Mouse (Mus musculus) hindbrain, embryonic 15.5 days (tissue): ENCODE measurements around the gene Nup98. TPM values are rescaled to one million over a fixed set of nuclear protein-coding genes. Genes with fewer than 3 reads are reported as not detected.
A peak's percentile ranks its signal among the peaks of the same experiment; 100 is the strongest.

Experiments
- ATAC-seq: fragments of 200-750 bp; cut with Nextera tagmentation; 2 replicates; pipeline ENCODE4 v1.8.0; 2017; ENCODE audit warnings: low read depth, moderate number of reproducible peaks, moderate TSS enrichment; ENCODE audit not compliant: low FRiP score
- H3K27ac ChIP-seq: fragments of 300-500 bp; sonication (generic); replicated peaks from 2 replicates; pipeline ENCODE4 v1.5.1; 2015; ENCODE audit warnings: mild to moderate bottlenecking, inconsistent platforms
- H3K27me3 ChIP-seq: fragments of 300-500 bp; sonication (generic); 2 replicates; pipeline ENCODE4 v1.6.1; 2015; ENCODE audit warnings: control low read depth, inconsistent platforms
- H3K36me3 ChIP-seq: fragments of 300-500 bp; sonication (generic); 2 replicates; pipeline ENCODE4 v1.6.1; 2015; ENCODE audit warnings: control low read depth, inconsistent platforms
- H3K4me1 ChIP-seq: fragments of 300-500 bp; sonication (generic); replicated peaks from 2 replicates; pipeline ENCODE4 v1.6.1; 2015; ENCODE audit warnings: control low read depth, inconsistent platforms
- H3K4me2 ChIP-seq: fragments of 300-500 bp; sonication (generic); 2 replicates; pipeline ENCODE4 v1.6.1; 2015; ENCODE audit warnings: moderate library complexity, mild to moderate bottlenecking, inconsistent platforms
- H3K4me3 ChIP-seq: fragments of 300-500 bp; sonication (generic); 2 replicates; pipeline ENCODE4 v1.5.1; 2015; ENCODE audit warnings: mild to moderate bottlenecking, inconsistent platforms
- H3K9ac ChIP-seq: fragments of 300-500 bp; sonication (generic); 2 replicates; pipeline ENCODE4 v1.6.1; 2015; ENCODE audit warnings: inconsistent platforms
- H3K9me3 ChIP-seq: fragments of 300-500 bp; sonication (generic); 2 replicates; pipeline ENCODE4 v1.6.1; 2016; ENCODE audit warnings: control low read depth, inconsistent platforms
- WGBS: fragments of 180-500 bp; shearing (Covaris S2); methylation state at CpG from one replicate; pipeline ENCODE4 v1.1.7; 2015; 5-methylcytosine and 5-hydroxymethylcytosine counted together
- polyA plus RNA-seq: library from polyadenylated mRNA; unstranded; fragments of >200 nt; fragmentation: Nextera tagmentation; extraction: Ambion mirVana; gene quantifications from 2 replicates; pipeline ENCODE4 v1.2.1, GENCODE M21; 2015

The Nup98 gene
- polyA plus RNA-seq, 1 experiment from 2014 or later, result 19.0 TPM

DNA sequence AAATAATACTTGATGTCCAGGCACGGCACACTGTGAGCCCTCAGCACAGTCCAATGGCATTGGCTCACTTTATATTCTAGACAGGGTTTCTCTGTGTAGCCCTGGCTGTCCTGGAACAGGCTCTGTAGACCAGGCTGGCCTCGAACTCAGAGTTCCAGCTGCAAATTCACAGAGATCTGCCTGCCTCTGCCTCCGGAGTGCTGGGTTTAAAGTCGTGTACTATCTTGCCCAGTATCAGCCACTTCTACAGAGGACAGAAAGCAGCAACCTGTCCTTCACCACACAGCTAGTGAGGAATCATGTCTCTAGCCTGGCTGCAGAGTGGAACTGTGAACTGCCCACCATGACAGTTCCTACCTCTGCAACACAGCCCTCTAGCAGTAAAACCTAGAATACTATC is 100.2 kb downstream of the Nup98 start:
- H3K9ac ChIP-seq, result no peak overlapping the region
- H3K27ac ChIP-seq, result no peak overlapping the region
- no peak overlapping the region for H3K4me3 ChIP-seq
- no peak overlapping the region for H3K4me2 ChIP-seq
- no peaks in the 10 kb centered on the region for H3K27me3 ChIP-seq
- H3K4me1 ChIP-seq, result peaks cover 5% of the 10 kb centered on the region; the same call in 1 of the 2 replicates
- no peaks in the 10 kb centered on the region for H3K36me3 ChIP-seq
- H3K9me3 ChIP-seq, result no peaks in the 10 kb centered on the region
- WGBS, result 85% methylated on average over 4 of the region's 4 CpGs
- no peak for ATAC-seq

DNA sequence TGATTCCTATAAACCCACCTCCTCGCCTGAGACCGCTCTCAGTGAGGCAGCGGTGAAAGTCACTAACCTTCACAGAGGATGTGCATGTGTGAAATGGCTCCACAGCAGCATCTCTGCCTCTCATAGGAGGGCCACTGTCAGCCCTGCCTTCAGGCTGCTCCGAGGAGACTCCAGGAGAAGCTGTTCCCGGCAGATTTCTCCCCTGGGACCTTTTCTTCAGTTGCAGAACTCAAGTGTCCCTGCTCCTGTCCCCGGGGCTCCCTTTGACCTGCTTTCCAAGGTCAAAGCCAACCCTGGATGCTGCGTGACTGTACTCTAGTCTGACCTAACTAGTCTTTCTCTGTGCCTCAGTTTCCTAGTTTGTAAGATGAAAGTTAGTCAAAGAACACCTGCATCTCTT is 100.8 kb downstream of the Nup98 start, which contains the start of gene Art5:
Art5 (minus strand) TSS at position 319 of the 400 bp plus-strand sequence.
- WGBS, result 83% methylated on average over 7 of the region's 7 CpGs
- H3K27me3 ChIP-seq, result no peaks in the 10 kb centered on the region
- no peak within 1 kb of the TSS for H3K4me2 ChIP-seq
- ATAC-seq, result no peak
- H3K36me3 ChIP-seq, result no peaks in the 10 kb centered on the region
- H3K9ac ChIP-seq, result no peak within 1 kb of the TSS
- H3K4me1 ChIP-seq, result peaks cover 5% of the 10 kb centered on the region; the same call in 1 of the 2 replicates
- no peaks in the 10 kb centered on the region for H3K9me3 ChIP-seq
- H3K27ac ChIP-seq, result no peak within 1 kb of the TSS
- H3K4me3 ChIP-seq, result no peak within 1 kb of the TSS

- Histone ChIP-seq H3K4me3 (no peak overlapping the region), H3K27me3 (no peaks in the 10 kb centered on the region), H3K4me1 (peaks cover 5% of the 10 kb centered on the region; the same call in 1 of the 2 replicates), H3K9me3 (no peaks in the 10 kb centered on the region), H3K9ac (no peak overlapping the region), H3K4me2 (no peak overlapping the region), H3K27ac (no peak overlapping the region), H3K36me3 (no peaks in the 10 kb centered on the region)
- no peak for ATAC-seq
- WGBS, result 97% methylated on average over 1 of the region's 1 CpGs
Measured at GRCm38 (mm10) chr7:102108206-102108605, 101.8 kb downstream of the Nup98 start.

DNA sequence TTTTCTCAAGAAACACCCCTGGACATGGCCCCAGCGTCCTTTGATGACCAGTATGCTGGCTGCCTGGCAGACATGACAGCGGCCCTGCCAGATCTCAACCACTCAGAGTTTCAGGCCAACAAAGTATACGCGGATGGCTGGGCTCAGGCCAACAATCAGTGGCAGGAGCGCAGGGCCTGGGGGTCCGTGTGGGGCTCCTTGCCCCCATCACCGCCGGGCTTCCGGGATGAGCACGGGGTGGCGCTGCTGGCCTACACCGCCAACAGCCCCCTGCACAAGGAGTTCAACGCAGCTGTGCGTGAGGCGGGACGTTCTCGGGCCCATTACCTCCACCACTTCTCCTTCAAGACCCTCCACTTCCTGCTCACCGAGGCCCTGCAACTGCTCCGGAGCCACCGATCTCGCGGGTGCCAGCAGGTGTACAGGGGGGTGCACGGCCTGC is 103.3 kb downstream of the Nup98 start:
- peaks cover 5% of the 10 kb centered on the region; the same call in 1 of the 2 replicates for H3K4me1 ChIP-seq
- H3K9ac ChIP-seq, result no peak overlapping the region
- ATAC-seq, result peak; percentile 27; the same call in 1 of the 2 replicates
- WGBS, result 16% methylated on average over 23 of the region's 23 CpGs
- peak overlapping the region; percentile 51 for H3K4me2 ChIP-seq
- H3K27ac ChIP-seq, result no peak overlapping the region
- no peaks in the 10 kb centered on the region for H3K9me3 ChIP-seq
- peak overlapping the region; percentile 15 for H3K4me3 ChIP-seq
- H3K36me3 ChIP-seq, result no peaks in the 10 kb centered on the region
- H3K27me3 ChIP-seq, result no peaks in the 10 kb centered on the region

- H3K36me3 ChIP-seq, result no peaks in the 10 kb centered on the region
- H3K9me3 ChIP-seq, result no peaks in the 10 kb centered on the region
- no peak for ATAC-seq
- no peak overlapping the region for H3K9ac ChIP-seq
- peaks cover 16% of the 10 kb centered on the region for H3K4me1 ChIP-seq
- no peak overlapping the region for H3K27ac ChIP-seq
- H3K27me3 ChIP-seq, result 0 out of 2 replicates have a peak, but pooled peaks cover under 1% of the 10 kb centered on the region
- WGBS, result 73% methylated on average over 5 of the region's 5 CpGs
- no peak overlapping the region for H3K4me2 ChIP-seq
- no peak overlapping the region for H3K4me3 ChIP-seq
Measured at GRCm38 (mm10) chr7:102104126-102104525, 105.8 kb downstream of the Nup98 start.

- Histone ChIP-seq H3K9me3 (no peaks in the 10 kb centered on the region), H3K4me3 (no peak overlapping the region), H3K9ac (no peak overlapping the region), H3K27me3 (0 out of 2 replicates have a peak, but pooled peaks cover 3% of the 10 kb centered on the region), H3K27ac (no peak overlapping the region), H3K4me2 (no peak overlapping the region), H3K4me1 (peaks cover 16% of the 10 kb centered on the region), H3K36me3 (no peaks in the 10 kb centered on the region)
- WGBS, result 93% methylated on average over 2 of the region's 2 CpGs
- ATAC-seq, result no peak
Measured at GRCm38 (mm10) chr7:102103555-102103954, 106.4 kb downstream of the Nup98 start.

DNA sequence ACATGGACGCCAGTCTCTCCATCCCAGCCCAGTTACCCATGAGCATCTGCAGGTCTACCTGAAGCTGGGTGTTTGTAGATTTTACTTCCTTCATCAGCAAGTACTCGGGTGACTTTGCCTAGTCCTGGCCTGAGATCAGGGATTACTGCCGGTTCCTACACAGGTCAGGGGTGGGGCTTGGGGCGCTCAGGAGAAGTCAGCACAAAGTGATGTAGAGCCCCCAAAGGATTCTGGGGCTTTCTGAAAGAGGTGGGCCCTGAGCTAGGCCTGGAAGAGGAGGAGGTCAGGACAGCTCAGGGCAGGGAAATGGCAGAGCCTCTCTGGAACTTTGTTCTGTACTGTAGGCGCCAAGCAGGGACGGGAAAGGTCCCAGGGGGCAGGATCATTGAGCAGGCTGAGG is 107.3 kb downstream of the Nup98 start:
- H3K36me3 ChIP-seq, result no peaks in the 10 kb centered on the region
- peaks cover 16% of the 10 kb centered on the region for H3K4me1 ChIP-seq
- H3K27ac ChIP-seq, result no peak overlapping the region
- H3K9ac ChIP-seq, result no peak overlapping the region
- no peak overlapping the region for H3K4me2 ChIP-seq
- 0 out of 2 replicates have a peak, but pooled peaks cover 3% of the 10 kb centered on the region for H3K27me3 ChIP-seq
- no peaks in the 10 kb centered on the region for H3K9me3 ChIP-seq
- WGBS, result 52% methylated on average over 6 of the region's 6 CpGs
- no peak overlapping the region for H3K4me3 ChIP-seq
- ATAC-seq, result no peak

DNA sequence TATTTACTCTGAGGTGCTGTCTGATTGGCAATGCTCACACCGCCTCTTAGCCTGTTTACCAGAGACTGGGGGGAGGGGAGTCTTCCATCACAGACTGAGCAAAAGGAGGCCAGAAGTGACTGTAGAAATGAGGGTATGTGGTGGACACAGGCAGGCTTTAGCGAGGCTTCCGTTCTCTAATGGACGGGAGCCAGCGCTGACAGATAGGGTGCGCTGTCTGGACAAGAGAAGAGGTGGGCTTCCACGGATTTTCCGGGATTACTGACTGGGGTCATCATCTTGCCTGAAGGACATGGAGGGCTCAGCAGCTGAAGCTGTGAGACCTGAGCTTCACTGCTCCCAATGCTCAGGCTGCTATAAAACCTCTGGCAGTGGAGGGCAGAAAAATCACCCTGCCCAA is 107.7 kb downstream of the Nup98 start:
- H3K9me3 ChIP-seq, result no peaks in the 10 kb centered on the region
- peaks cover 16% of the 10 kb centered on the region for H3K4me1 ChIP-seq
- no peak overlapping the region for H3K27ac ChIP-seq
- WGBS, result 44% methylated on average over 8 of the region's 8 CpGs
- 0 out of 2 replicates have a peak, but pooled peaks cover 3% of the 10 kb centered on the region for H3K27me3 ChIP-seq
- no peak overlapping the region for H3K4me2 ChIP-seq
- H3K4me3 ChIP-seq, result no peak overlapping the region
- H3K9ac ChIP-seq, result no peak overlapping the region
- no peaks in the 10 kb centered on the region for H3K36me3 ChIP-seq
- ATAC-seq, result no peak

DNA sequence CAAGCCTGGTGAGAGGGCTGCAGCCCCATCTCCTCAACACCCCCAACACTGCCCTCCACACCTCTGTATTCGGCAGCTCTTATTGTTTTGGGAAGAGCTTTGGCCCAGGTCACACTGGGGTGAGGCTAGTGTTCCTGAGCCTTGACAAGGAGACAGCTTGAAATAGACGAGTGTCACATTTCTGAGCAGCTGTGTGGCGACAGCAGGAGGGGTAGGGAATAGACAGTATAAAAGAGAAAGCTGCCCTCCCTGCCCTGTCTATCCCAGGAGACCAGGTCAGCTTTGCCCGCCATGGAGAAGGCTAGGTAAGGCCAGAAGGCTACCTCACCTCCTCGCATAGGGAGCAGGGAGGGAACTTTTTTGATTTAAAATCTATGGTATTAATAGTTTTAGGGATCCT is 108.5 kb downstream of the Nup98 start, which contains the start of gene Art1:
Art1 (plus strand) TSS at position 257 of the 400 bp plus-strand sequence.
- H3K4me3 ChIP-seq, result no peak within 1 kb of the TSS
- H3K9me3 ChIP-seq, result no peaks in the 10 kb centered on the region
- H3K27ac ChIP-seq, result no peak within 1 kb of the TSS
- ATAC-seq, result no peak
- no peaks in the 10 kb centered on the region for H3K36me3 ChIP-seq
- WGBS, result 44% methylated on average over 5 of the region's 5 CpGs
- H3K9ac ChIP-seq, result no peak within 1 kb of the TSS
- peaks cover 11% of the 10 kb centered on the region for H3K4me1 ChIP-seq
- H3K27me3 ChIP-seq, result 0 out of 2 replicates have a peak, but pooled peaks cover 3% of the 10 kb centered on the region
- H3K4me2 ChIP-seq, result no peak within 1 kb of the TSS

GRCm38 (mm10) chr7:102100868-102101267 is 109.1 kb downstream of the Nup98 start:
- ATAC-seq, result no peak
- Histone ChIP-seq H3K9ac (no peak overlapping the region), H3K36me3 (no peaks in the 10 kb centered on the region), H3K27me3 (0 out of 2 replicates have a peak, but pooled peaks cover 3% of the 10 kb centered on the region), H3K9me3 (no peaks in the 10 kb centered on the region), H3K4me3 (no peak overlapping the region), H3K4me2 (no peak overlapping the region), H3K4me1 (peaks cover 11% of the 10 kb centered on the region), H3K27ac (no peak overlapping the region)
- 72% methylated on average over 5 of the region's 5 CpGs for WGBS

- H3K4me3 ChIP-seq, result peak overlapping the region; percentile 10
- 5% methylated on average over 30 of the region's 30 CpGs for WGBS
- 0 out of 2 replicates have a peak, but pooled peaks have one; percentile 9 for ATAC-seq
Measured at GRCm38 (mm10) chr7:102099760-102100661, 110.0 kb downstream of the Nup98 start.

GRCm38 (mm10) chr7:102087336-102087735 is 122.6 kb downstream of the Nup98 start:
- no peak for ATAC-seq
- WGBS, result 88% methylated on average over 4 of the region's 4 CpGs

More at GRCm38 (mm10) chr7:102099760-102100661, 110.0 kb downstream of the Nup98 start:
- Histone ChIP-seq H3K27me3 (0 out of 2 replicates have a peak, but pooled peaks cover 3% of the 10 kb centered on the region), H3K27ac (no peak overlapping the region), H3K4me1 (peaks cover 11% of the 10 kb centered on the region), H3K9ac (no peak overlapping the region), H3K9me3 (no peaks in the 10 kb centered on the region), H3K4me2 (peak overlapping the region; percentile 51), H3K36me3 (no peaks in the 10 kb centered on the region)

More at GRCm38 (mm10) chr7:102087336-102087735, 122.6 kb downstream of the Nup98 start:
- Histone ChIP-seq H3K9ac (no peak overlapping the region), H3K27me3 (no peaks in the 10 kb centered on the region), H3K4me2 (no peak overlapping the region), H3K27ac (no peak overlapping the region), H3K9me3 (no peaks in the 10 kb centered on the region), H3K4me3 (no peak overlapping the region), H3K36me3 (peaks cover 13% of the 10 kb centered on the region), H3K4me1 (no peaks in the 10 kb centered on the region)
